Mouse (Mus musculus) left cerebral cortex, adult 8-10 months (tissue): ENCODE measurements around the gene Apbb2. TPM values are rescaled to one million over a fixed set of nuclear protein-coding genes. Genes with fewer than 3 reads are reported as not detected.

Experiments
- DNase-seq, 2 experiments: peaks; one replicate each; pipeline ENCODE4 v3.0.0; 2022; ENCODE audit warnings: low spot score in 2 of 2
- total RNA-seq, 4 experiments: library from RNA; stranded (reverse); gene quantifications; 2 replicates each; pipeline ENCODE4 v1.2.4; 2022

Apbb2 gene
- total RNA-seq, 4 experiments from 2014 or later = 59.4 to 65.7 (median 61.0) TPM

GRCm38 (mm10) chr5:66346756-66347155 is 271.8 kb downstream of the Apbb2 start:
- no peak for DNase-seq

- DNase-seq = no peak
These were observed 273.4 kb downstream of the Apbb2 start for GRCm38 (mm10) chr5:66345140-66345539.

- DNase-seq = no peak
These were observed 274.4 kb downstream of the Apbb2 start for GRCm38 (mm10) chr5:66344182-66344581.

GRCm38 (mm10) chr5:66342285-66342684 is 276.3 kb downstream of the Apbb2 start:
- no peak for DNase-seq

- DNase-seq = no peak
These were observed 276.7 kb downstream of the Apbb2 start for GRCm38 (mm10) chr5:66341848-66342247.

- DNase-seq = no peak
These were observed 278.1 kb downstream of the Apbb2 start for GRCm38 (mm10) chr5:66340356-66341102.

GRCm38 (mm10) chr5:66338583-66338982 is 280.0 kb downstream of the Apbb2 start:
- no peak for DNase-seq

GRCm38 (mm10) chr5:66337969-66338345 is 280.6 kb downstream of the Apbb2 start:
- DNase-seq = no peak

- no peak for DNase-seq
These were observed 281.3 kb downstream of the Apbb2 start for GRCm38 (mm10) chr5:66337025-66337968.

- no peak for DNase-seq
These were observed 287.8 kb downstream of the Apbb2 start for GRCm38 (mm10) chr5:66330806-66331205.

- no peak for DNase-seq
These were observed 289.8 kb downstream of the Apbb2 start for GRCm38 (mm10) chr5:66328766-66329165.

GRCm38 (mm10) chr5:66327949-66328726 is 290.4 kb downstream of the Apbb2 start:
- DNase-seq = no peak

- no peak for DNase-seq
These were observed 292.2 kb downstream of the Apbb2 start for GRCm38 (mm10) chr5:66326395-66326794.

GRCm38 (mm10) chr5:66323603-66324002 is 295.0 kb downstream of the Apbb2 start:
- DNase-seq = peak in 1 of 2 experiments; percentile 89

- DNase-seq = no peak
These were observed 295.5 kb downstream of the Apbb2 start for GRCm38 (mm10) chr5:66323131-66323530.

GRCm38 (mm10) chr5:66319827-66320404 is 298.7 kb downstream of the Apbb2 start:
- no peak for DNase-seq

- DNase-seq = no peak
These were observed 299.2 kb downstream of the Apbb2 start for GRCm38 (mm10) chr5:66319341-66319740.

GRCm38 (mm10) chr5:66315791-66316190 is 302.8 kb downstream of the Apbb2 start:
- DNase-seq = no peak

GRCm38 (mm10) chr5:66310806-66311205 is 307.8 kb downstream of the Apbb2 start:
- DNase-seq = no peak

GRCm38 (mm10) chr5:66310328-66310727 is 308.3 kb downstream of the Apbb2 start:
- DNase-seq = no peak

- DNase-seq = peak in 1 of 2 experiments; percentile 48
These were observed 313.1 kb downstream of the Apbb2 start for GRCm38 (mm10) chr5:66305511-66305910.
